Mouse (Mus musculus): ENCODE results near the gene Slc6a16. TPM values are rescaled to one million over a fixed set of nuclear protein-coding genes. Genes with fewer than 3 reads are reported as not detected.

Gene Slc6a16
- polyA plus RNA-seq, 1 experiment from 2014 or later, result 0.10 TPM

Other genes with a start within 250 kb of the Slc6a16 start
- gene Irf3, start 243.4 kb upstream of the Slc6a16 start, polyA plus RNA-seq (2015; fragmentation: Nextera tagmentation; extraction: Ambion mirVana), result 86.4 and 90.4 TPM in 2 replicates
- 60.7 and 66.5 TPM in 2 replicates for gene Bcl2l12, start 242.4 kb upstream of the Slc6a16 start, polyA plus RNA-seq (2015; fragmentation: Nextera tagmentation; extraction: Ambion mirVana)
- 35.5 and 40.1 TPM in 2 replicates for gene Scaf1, start 224.7 kb upstream of the Slc6a16 start, polyA plus RNA-seq (2015; fragmentation: Nextera tagmentation; extraction: Ambion mirVana)
- 32.6 and 43.2 TPM in 2 replicates for gene Rras, start 223.1 kb upstream of the Slc6a16 start, polyA plus RNA-seq (2015; fragmentation: Nextera tagmentation; extraction: Ambion mirVana)
- gene Prr12, start 188.2 kb upstream of the Slc6a16 start, polyA plus RNA-seq (2015; fragmentation: Nextera tagmentation; extraction: Ambion mirVana), result 10.3 and 11.3 TPM in 2 replicates
- gene Nosip, start 178.7 kb upstream of the Slc6a16 start, polyA plus RNA-seq (2015; fragmentation: Nextera tagmentation; extraction: Ambion mirVana), result 71.5 and 79.5 TPM in 2 replicates
- gene Prrg2, start 178.4 kb upstream of the Slc6a16 start, polyA plus RNA-seq (2015; fragmentation: Nextera tagmentation; extraction: Ambion mirVana), result 33.7 and 36.2 TPM in 2 replicates
- gene Rcn3, start 148.9 kb upstream of the Slc6a16 start, polyA plus RNA-seq (2015; fragmentation: Nextera tagmentation; extraction: Ambion mirVana), result 322 and 362 TPM in 2 replicates
- 78.0 and 93.5 TPM in 2 replicates for gene Fcgrt, start 137.2 kb upstream of the Slc6a16 start, polyA plus RNA-seq (2015; fragmentation: Nextera tagmentation; extraction: Ambion mirVana)
- gene Rps11, start 116.6 kb upstream of the Slc6a16 start, polyA plus RNA-seq (2015; fragmentation: Nextera tagmentation; extraction: Ambion mirVana), result 1,536 and 1,655 TPM in 2 replicates
- 1,248 and 1,360 TPM in 2 replicates for gene Rpl13a, start 112.3 kb upstream of the Slc6a16 start, polyA plus RNA-seq (2015; fragmentation: Nextera tagmentation; extraction: Ambion mirVana)
- gene Gm45713, start 104.9 kb upstream of the Slc6a16 start, polyA plus RNA-seq (2015; fragmentation: Nextera tagmentation; extraction: Ambion mirVana), result 0.44 TPM in 1 of 2 replicates, not detected in the other
- gene Flt3l, start 104.7 kb upstream of the Slc6a16 start, polyA plus RNA-seq (2015; fragmentation: Nextera tagmentation; extraction: Ambion mirVana), result 1.9 and 7.5 TPM in 2 replicates
- 107 and 108 TPM in 2 replicates for gene Pih1d1, start 86.8 kb upstream of the Slc6a16 start, polyA plus RNA-seq (2015; fragmentation: Nextera tagmentation; extraction: Ambion mirVana)
- gene Aldh16a1, start 86.5 kb upstream of the Slc6a16 start, polyA plus RNA-seq (2015; fragmentation: Nextera tagmentation; extraction: Ambion mirVana), result 69.3 and 69.9 TPM in 2 replicates
- 0.14 and 0.30 TPM in 2 replicates for gene Slc17a7, start 77.1 kb upstream of the Slc6a16 start, polyA plus RNA-seq (2015; fragmentation: Nextera tagmentation; extraction: Ambion mirVana)
- not detected in 2 replicates for gene Gfy, start 61.5 kb upstream of the Slc6a16 start, polyA plus RNA-seq (2015; fragmentation: Nextera tagmentation; extraction: Ambion mirVana)
- gene Pth2, start 60.1 kb upstream of the Slc6a16 start, polyA plus RNA-seq (2015; fragmentation: Nextera tagmentation; extraction: Ambion mirVana), result not detected in 2 replicates
- 0.78 and 1.1 TPM in 2 replicates for gene Ccdc155, start 36.2 kb upstream of the Slc6a16 start, polyA plus RNA-seq (2015; fragmentation: Nextera tagmentation; extraction: Ambion mirVana)
- gene Dkkl1, start 28.9 kb upstream of the Slc6a16 start, polyA plus RNA-seq (2015; fragmentation: Nextera tagmentation; extraction: Ambion mirVana), result 0.97 and 1.4 TPM in 2 replicates
- 196 and 207 TPM in 2 replicates for gene Tead2, start 25.3 kb upstream of the Slc6a16 start, polyA plus RNA-seq (2015; fragmentation: Nextera tagmentation; extraction: Ambion mirVana)
- 1.2 and 2.4 TPM in 2 replicates for gene Cd37, start 2.0 kb upstream of the Slc6a16 start, polyA plus RNA-seq (2015; fragmentation: Nextera tagmentation; extraction: Ambion mirVana)
- gene Slc6a21, start 36.4 kb downstream of the Slc6a16 start, polyA plus RNA-seq (2015; fragmentation: Nextera tagmentation; extraction: Ambion mirVana), result not detected in 2 replicates
- gene Trpm4, start 92.7 kb downstream of the Slc6a16 start, polyA plus RNA-seq (2015; fragmentation: Nextera tagmentation; extraction: Ambion mirVana), result 17.4 and 19.0 TPM in 2 replicates
- 2.1 and 2.5 TPM in 2 replicates for gene Hrc, start 94.2 kb downstream of the Slc6a16 start, polyA plus RNA-seq (2015; fragmentation: Nextera tagmentation; extraction: Ambion mirVana)
- 6.7 and 7.5 TPM in 2 replicates for gene Ppfia3, start 125.9 kb downstream of the Slc6a16 start, polyA plus RNA-seq (2015; fragmentation: Nextera tagmentation; extraction: Ambion mirVana)
- gene Lin7b, start 129.5 kb downstream of the Slc6a16 start, polyA plus RNA-seq (2015; fragmentation: Nextera tagmentation; extraction: Ambion mirVana), result 0.41 and 0.96 TPM in 2 replicates
- gene Snrnp70, start 154.7 kb downstream of the Slc6a16 start, polyA plus RNA-seq (2015; fragmentation: Nextera tagmentation; extraction: Ambion mirVana), result 225 and 242 TPM in 2 replicates
- not detected in 2 replicates for gene Kcna7, start 164.6 kb downstream of the Slc6a16 start, polyA plus RNA-seq (2015; fragmentation: Nextera tagmentation; extraction: Ambion mirVana)
- 1.1 and 1.4 TPM in 2 replicates for gene Ntf5, start 172.6 kb downstream of the Slc6a16 start, polyA plus RNA-seq (2015; fragmentation: Nextera tagmentation; extraction: Ambion mirVana)
- gene Lhb, start 179.7 kb downstream of the Slc6a16 start, polyA plus RNA-seq (2015; fragmentation: Nextera tagmentation; extraction: Ambion mirVana), result not detected in 2 replicates
- gene Gys1, start 193.8 kb downstream of the Slc6a16 start, polyA plus RNA-seq (2015; fragmentation: Nextera tagmentation; extraction: Ambion mirVana), result 37.6 and 40.8 TPM in 2 replicates
- 165 and 167 TPM in 2 replicates for gene Ruvbl2, start 197.0 kb downstream of the Slc6a16 start, polyA plus RNA-seq (2015; fragmentation: Nextera tagmentation; extraction: Ambion mirVana)
- gene Ftl1, start 218.8 kb downstream of the Slc6a16 start, polyA plus RNA-seq (2015; fragmentation: Nextera tagmentation; extraction: Ambion mirVana), result 4,509 and 4,690 TPM in 2 replicates
- 184 and 195 TPM in 2 replicates for gene Bax, start 225.8 kb downstream of the Slc6a16 start, polyA plus RNA-seq (2015; fragmentation: Nextera tagmentation; extraction: Ambion mirVana)
- gene Tulp2, start 240.8 kb downstream of the Slc6a16 start, polyA plus RNA-seq (2015; fragmentation: Nextera tagmentation; extraction: Ambion mirVana), result 1.0 and 1.1 TPM in 2 replicates
- not detected in 2 replicates for gene Gm45808, start 245.7 kb downstream of the Slc6a16 start, polyA plus RNA-seq (2015; fragmentation: Nextera tagmentation; extraction: Ambion mirVana)
- gene Dhdh, start 247.7 kb downstream of the Slc6a16 start, polyA plus RNA-seq (2015; fragmentation: Nextera tagmentation; extraction: Ambion mirVana), result 3.3 and 3.5 TPM in 2 replicates